Mouse (Mus musculus) thymus, postnatal 36 days (tissue): Measurements from ENCODE around the gene Olfr107.

ENCODE experiments used
- DNase-seq, 2 experiments: peaks; one replicate each; pipeline ENCODE4 v3.0.0; 2022; ENCODE audit warnings: mixed read lengths in 2 of 2

Olfr107 gene

GRCm38 (mm10) chr17:37398926-37399325 is at the start of gene Olfr107:
TSS of gene Olfr107 (plus strand) at chr17:37399226.
- DNase-seq = no peak

- DNase-seq = no peak
Observed at GRCm38 (mm10) chr17:37359282-37359681, 39.7 kb upstream of the Olfr107 start, which contains the start of gene Olfr104-ps. TSS of gene Olfr104-ps (plus strand) at chr17:37359582.

- no peak for DNase-seq
Observed at GRCm38 (mm10) chr17:37378733-37379132, 20.3 kb upstream of the Olfr107 start, which contains the start of gene Olfr105-ps. TSS of gene Olfr105-ps (plus strand) at chr17:37379033.

DNA sequence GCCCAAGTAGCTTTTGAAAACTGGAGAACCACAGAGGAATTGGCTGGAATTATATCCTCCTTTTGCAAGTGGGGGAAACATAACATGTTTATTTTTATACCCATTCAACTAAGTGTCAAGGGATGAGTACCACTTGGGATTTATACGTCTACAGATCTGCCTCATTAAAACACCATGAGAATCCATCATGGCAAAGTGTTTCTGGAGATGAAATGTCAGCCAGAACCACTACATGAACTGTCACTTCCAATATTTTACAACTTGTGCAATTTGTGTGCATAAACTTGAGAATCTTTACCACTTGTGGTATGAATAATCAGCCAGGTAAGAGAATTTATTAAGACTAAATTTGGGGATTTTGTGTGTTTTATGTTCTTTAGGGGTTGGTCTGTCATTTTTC is 8.9 kb upstream of the Olfr107 start, which contains the start of gene Olfr106-ps:
Gene Olfr106-ps, plus strand, starts transcription at position 301 of the 400 bp plus-strand sequence.
- no peak for DNase-seq

- no peak for DNase-seq
Observed at GRCm38 (mm10) chr17:37413380-37413779, 14.4 kb downstream of the Olfr107 start.

GRCm38 (mm10) chr17:37445180-37445579 is 46.2 kb downstream of the Olfr107 start, which contains the start of gene Olfr108:
TSS of gene Olfr108 (plus strand) at chr17:37445480.
- DNase-seq = no peak
